Mouse (Mus musculus): Measurements from ENCODE around the gene Slco4c1. TPM values are rescaled to one million over a fixed set of nuclear protein-coding genes. Genes with fewer than 3 reads are reported as not detected.

Slco4c1 gene
- polyA plus RNA-seq, 1 experiment from 2014 or later = not detected

- Histone ChIP-seq H3K4me3 (ENCODE audit: low read depth, low read length) (no peak overlapping the region), H3K36me3 (ENCODE audit: control insufficient read depth, insufficient read depth, low read length) (no peaks in the 10 kb centered on the region), H3K9ac (ENCODE audit: low read depth, low read length) (no peak overlapping the region), H3K9me3 (replicated peaks; ENCODE audit: control insufficient read depth, low read length) (no peaks in the 10 kb centered on the region), H3K27me3 (ENCODE audit: control insufficient read depth, insufficient read depth, low read length) (no peaks in the 10 kb centered on the region), H3K27ac (ENCODE audit: low read depth, low read length) (no peak overlapping the region), H3K4me1 (ENCODE audit: control insufficient read depth, insufficient read depth, low read length) (no peaks in the 10 kb centered on the region), H3K4me2 (no peak overlapping the region)
- no peak for ATAC-seq (replicated peaks; ENCODE audit: insufficient number of reproducible peaks, low FRiP score, low TSS enrichment)
Measured at GRCm38 (mm10) chr1:96801595-96801994, 70.4 kb downstream of the Slco4c1 start.

GRCm38 (mm10) chr1:96794690-96795089 is 77.3 kb downstream of the Slco4c1 start:
- H3K27me3 ChIP-seq (ENCODE audit: control insufficient read depth, insufficient read depth, low read length) = no peaks in the 10 kb centered on the region
- no peak overlapping the region for H3K27ac ChIP-seq (ENCODE audit: low read depth, low read length)
- H3K4me2 ChIP-seq = no peak overlapping the region
- H3K36me3 ChIP-seq (ENCODE audit: control insufficient read depth, insufficient read depth, low read length) = no peaks in the 10 kb centered on the region
- ATAC-seq (replicated peaks; ENCODE audit: insufficient number of reproducible peaks, low FRiP score, low TSS enrichment) = no peak
- no peaks in the 10 kb centered on the region for H3K9me3 ChIP-seq (replicated peaks; ENCODE audit: control insufficient read depth, low read length)
- 90% methylated on average over 4 of the region's 4 CpGs for WGBS (ENCODE audit: insufficient replicate concordance)
- no peak overlapping the region for H3K9ac ChIP-seq (ENCODE audit: low read depth, low read length)
- no peak overlapping the region for H3K4me3 ChIP-seq (ENCODE audit: low read depth, low read length)
- H3K4me1 ChIP-seq (ENCODE audit: control insufficient read depth, insufficient read depth, low read length) = no peaks in the 10 kb centered on the region

- no peak overlapping the region for H3K9ac ChIP-seq (ENCODE audit: low read depth, low read length)
- 83% methylated on average over 5 of the region's 5 CpGs for WGBS (ENCODE audit: insufficient replicate concordance)
- no peak for ATAC-seq (replicated peaks; ENCODE audit: insufficient number of reproducible peaks, low FRiP score, low TSS enrichment)
- no peak overlapping the region for H3K27ac ChIP-seq (ENCODE audit: low read depth, low read length)
- H3K9me3 ChIP-seq (replicated peaks; ENCODE audit: control insufficient read depth, low read length) = no peaks in the 10 kb centered on the region
- H3K36me3 ChIP-seq (ENCODE audit: control insufficient read depth, insufficient read depth, low read length) = no peaks in the 10 kb centered on the region
- H3K27me3 ChIP-seq (ENCODE audit: control insufficient read depth, insufficient read depth, low read length) = no peaks in the 10 kb centered on the region
- no peaks in the 10 kb centered on the region for H3K4me1 ChIP-seq (ENCODE audit: control insufficient read depth, insufficient read depth, low read length)
- no peak overlapping the region for H3K4me2 ChIP-seq
- no peak overlapping the region for H3K4me3 ChIP-seq (ENCODE audit: low read depth, low read length)
Measured at GRCm38 (mm10) chr1:96794290-96794689, 77.7 kb downstream of the Slco4c1 start.

GRCm38 (mm10) chr1:96789268-96789667 is 82.7 kb downstream of the Slco4c1 start:
- Histone ChIP-seq H3K9ac (ENCODE audit: low read depth, low read length) (no peak overlapping the region), H3K4me2 (no peak overlapping the region), H3K4me1 (ENCODE audit: control insufficient read depth, insufficient read depth, low read length) (no peaks in the 10 kb centered on the region), H3K36me3 (ENCODE audit: control insufficient read depth, insufficient read depth, low read length) (no peaks in the 10 kb centered on the region), H3K27me3 (ENCODE audit: control insufficient read depth, insufficient read depth, low read length) (no peaks in the 10 kb centered on the region), H3K9me3 (replicated peaks; ENCODE audit: control insufficient read depth, low read length) (no peaks in the 10 kb centered on the region), H3K27ac (ENCODE audit: low read depth, low read length) (no peak overlapping the region), H3K4me3 (ENCODE audit: low read depth, low read length) (no peak overlapping the region)
- no peak for ATAC-seq (replicated peaks; ENCODE audit: insufficient number of reproducible peaks, low FRiP score, low TSS enrichment)
- 94% methylated on average over 1 of the region's 1 CpGs for whole genome bisulfite sequencing (ENCODE audit: insufficient replicate concordance)

- Histone ChIP-seq H3K4me1 (ENCODE audit: control insufficient read depth, insufficient read depth, low read length) (no peaks in the 10 kb centered on the region), H3K27me3 (ENCODE audit: control insufficient read depth, insufficient read depth, low read length) (no peaks in the 10 kb centered on the region), H3K36me3 (ENCODE audit: control insufficient read depth, insufficient read depth, low read length) (no peaks in the 10 kb centered on the region), H3K9ac (ENCODE audit: low read depth, low read length) (no peak overlapping the region), H3K9me3 (replicated peaks; ENCODE audit: control insufficient read depth, low read length) (no peaks in the 10 kb centered on the region), H3K4me3 (ENCODE audit: low read depth, low read length) (no peak overlapping the region), H3K4me2 (no peak overlapping the region), H3K27ac (ENCODE audit: low read depth, low read length) (no peak overlapping the region)
- no peak for ATAC-seq (replicated peaks; ENCODE audit: insufficient number of reproducible peaks, low FRiP score, low TSS enrichment)
- 87% methylated on average over 4 of the region's 4 CpGs for WGBS (ENCODE audit: insufficient replicate concordance)
Measured at GRCm38 (mm10) chr1:96774174-96774573, 97.8 kb downstream of the Slco4c1 start.

GRCm38 (mm10) chr1:96773712-96774111 is 98.3 kb downstream of the Slco4c1 start:
- no peaks in the 10 kb centered on the region for H3K4me1 ChIP-seq (ENCODE audit: control insufficient read depth, insufficient read depth, low read length)
- H3K9me3 ChIP-seq (replicated peaks; ENCODE audit: control insufficient read depth, low read length) = no peaks in the 10 kb centered on the region
- H3K4me2 ChIP-seq = no peak overlapping the region
- WGBS (ENCODE audit: insufficient replicate concordance) = 84% methylated on average over 5 of the region's 5 CpGs
- no peaks in the 10 kb centered on the region for H3K36me3 ChIP-seq (ENCODE audit: control insufficient read depth, insufficient read depth, low read length)
- H3K27ac ChIP-seq (ENCODE audit: low read depth, low read length) = no peak overlapping the region
- no peak for ATAC-seq (replicated peaks; ENCODE audit: insufficient number of reproducible peaks, low FRiP score, low TSS enrichment)
- no peak overlapping the region for H3K4me3 ChIP-seq (ENCODE audit: low read depth, low read length)
- no peak overlapping the region for H3K9ac ChIP-seq (ENCODE audit: low read depth, low read length)
- no peaks in the 10 kb centered on the region for H3K27me3 ChIP-seq (ENCODE audit: control insufficient read depth, insufficient read depth, low read length)

- WGBS (ENCODE audit: insufficient replicate concordance) = 67% methylated on average over 1 of the region's 1 CpGs
- ATAC-seq (replicated peaks; ENCODE audit: insufficient number of reproducible peaks, low FRiP score, low TSS enrichment) = no peak
- H3K4me2 ChIP-seq = no peak overlapping the region
Measured at GRCm38 (mm10) chr1:96770283-96770682, 101.7 kb downstream of the Slco4c1 start.

GRCm38 (mm10) chr1:96768264-96768663 is 103.7 kb downstream of the Slco4c1 start:
- 16% methylated on average over 4 of the region's 4 CpGs for WGBS (ENCODE audit: insufficient replicate concordance)
- Histone ChIP-seq H3K27ac (ENCODE audit: low read depth, low read length) (no peak overlapping the region), H3K4me1 (ENCODE audit: control insufficient read depth, insufficient read depth, low read length) (no peaks in the 10 kb centered on the region), H3K9ac (ENCODE audit: low read depth, low read length) (no peak overlapping the region), H3K9me3 (replicated peaks; ENCODE audit: control insufficient read depth, low read length) (no peaks in the 10 kb centered on the region), H3K27me3 (ENCODE audit: control insufficient read depth, insufficient read depth, low read length) (no peaks in the 10 kb centered on the region), H3K36me3 (ENCODE audit: control insufficient read depth, insufficient read depth, low read length) (no peaks in the 10 kb centered on the region), H3K4me2 (no peak overlapping the region), H3K4me3 (ENCODE audit: low read depth, low read length) (no peak overlapping the region)
- ATAC-seq (replicated peaks; ENCODE audit: insufficient number of reproducible peaks, low FRiP score, low TSS enrichment) = no peak

More at GRCm38 (mm10) chr1:96770283-96770682, 101.7 kb downstream of the Slco4c1 start:
- no peaks in the 10 kb centered on the region for H3K27me3 ChIP-seq (ENCODE audit: control insufficient read depth, insufficient read depth, low read length)
- H3K36me3 ChIP-seq (ENCODE audit: control insufficient read depth, insufficient read depth, low read length) = no peaks in the 10 kb centered on the region
- H3K9ac ChIP-seq (ENCODE audit: low read depth, low read length) = no peak overlapping the region
- H3K9me3 ChIP-seq (replicated peaks; ENCODE audit: control insufficient read depth, low read length) = no peaks in the 10 kb centered on the region
- H3K4me3 ChIP-seq (ENCODE audit: low read depth, low read length) = no peak overlapping the region
- H3K27ac ChIP-seq (ENCODE audit: low read depth, low read length) = no peak overlapping the region
- no peaks in the 10 kb centered on the region for H3K4me1 ChIP-seq (ENCODE audit: control insufficient read depth, insufficient read depth, low read length)

- no peak overlapping the region for H3K9ac ChIP-seq (ENCODE audit: low read depth, low read length)
- no peaks in the 10 kb centered on the region for H3K36me3 ChIP-seq (ENCODE audit: control insufficient read depth, insufficient read depth, low read length)
- ATAC-seq (replicated peaks; ENCODE audit: insufficient number of reproducible peaks, low FRiP score, low TSS enrichment) = no peak
- no peaks in the 10 kb centered on the region for H3K9me3 ChIP-seq (replicated peaks; ENCODE audit: control insufficient read depth, low read length)
- H3K4me2 ChIP-seq = no peak overlapping the region
- no peak overlapping the region for H3K27ac ChIP-seq (ENCODE audit: low read depth, low read length)
- H3K4me3 ChIP-seq (ENCODE audit: low read depth, low read length) = no peak overlapping the region
- no peaks in the 10 kb centered on the region for H3K27me3 ChIP-seq (ENCODE audit: control insufficient read depth, insufficient read depth, low read length)
- H3K4me1 ChIP-seq (ENCODE audit: control insufficient read depth, insufficient read depth, low read length) = no peaks in the 10 kb centered on the region
- WGBS (ENCODE audit: insufficient replicate concordance) = 41% methylated on average over 1 of the region's 1 CpGs
Measured at GRCm38 (mm10) chr1:96766535-96766934, 105.4 kb downstream of the Slco4c1 start.

Measured in heart, embryonic 11.5 days (tissue).